ENCODE assay signal across 16 mouse cellular contexts in the genomic region with DNA sequence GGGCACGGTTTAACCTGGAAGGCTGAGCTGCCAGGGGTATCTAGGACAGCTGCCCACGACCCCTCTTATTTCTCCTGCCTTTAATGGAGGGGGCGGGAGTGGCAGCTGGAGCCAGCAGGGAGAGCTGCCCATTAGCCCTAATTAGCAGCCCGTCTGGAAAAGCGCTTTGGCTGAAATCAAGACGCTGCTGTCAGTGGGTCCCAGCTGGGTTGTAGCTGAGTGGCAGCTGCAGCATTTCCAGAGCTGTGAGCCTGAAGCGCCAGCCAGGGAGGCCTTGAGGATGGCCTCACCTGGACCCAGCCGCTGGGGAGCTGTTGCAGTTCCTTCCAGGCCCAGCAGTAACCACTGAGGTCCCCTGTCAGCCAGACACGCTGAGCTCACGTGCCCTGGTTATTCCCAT. TPM values are rescaled to one million over a fixed set of nuclear protein-coding genes. Genes with fewer than 3 reads are reported as not detected.
DNase-seq lines count a peak whose midpoint lies in the region; ATAC-seq and TF ChIP-seq lines count a peak whose summit lies in the region.
"Had no signal": no experiment of that assay in that cellular context is flagged by ENCODE, and none has a peak within 500 bp of the region (broad histone marks: within the 10 kb centered on the region; RNA-seq: fewer than 3 reads in every experiment).

No protein-coding gene starts in this region.

- H3K4me2 ChIP-seq in lung, postnatal 0 days (replicated peaks; ENCODE audit: low read depth, low read length) = no peak overlapping the region
- H3K4me2 ChIP-seq in forebrain, embryonic 16.5 days (ENCODE audit: low read length) = no peak overlapping the region
- H3K4me2 ChIP-seq: liver, embryonic 13.5 days had no signal

- 24% methylated on average over 10 of the region's 10 CpGs for WGBS in lung, postnatal 0 days
- WGBS in forebrain, embryonic 16.5 days = 6% methylated on average over 10 of the region's 10 CpGs
- WGBS in midbrain, embryonic 10.5 days = 34% methylated on average over 10 of the region's 10 CpGs

- H3K4me3 ChIP-seq in lung, postnatal 0 days (ENCODE audit: low read depth, low read length) = no peak overlapping the region
- H3K4me3 ChIP-seq in forebrain, embryonic 16.5 days (replicated peaks; ENCODE audit: low read length) = no peak overlapping the region
- H3K4me3 ChIP-seq in midbrain, embryonic 10.5 days = no peak overlapping the region
- H3K4me3 ChIP-seq: heart, embryonic 10.5 days; liver, embryonic 13.5 days had no signal

- no peak for ATAC-seq in lung, postnatal 0 days
- ATAC-seq in forebrain, embryonic 16.5 days = peak; percentile 70

- no peaks in the 10 kb centered on the region for H3K36me3 ChIP-seq in lung, postnatal 0 days (ENCODE audit: insufficient read depth, low read length)
- no peaks in the 10 kb centered on the region for H3K36me3 ChIP-seq in forebrain, embryonic 16.5 days (ENCODE audit: control insufficient read depth, insufficient read depth)
- no peaks in the 10 kb centered on the region for H3K36me3 ChIP-seq in midbrain, embryonic 10.5 days
- H3K36me3 ChIP-seq: heart, embryonic 10.5 days; liver, embryonic 13.5 days had no signal

- 0 out of 2 replicates have a peak, but pooled peaks cover 9% of the 10 kb centered on the region for H3K27me3 ChIP-seq in lung, postnatal 0 days (replicated peaks; ENCODE audit: insufficient read depth, low read length)
- H3K27me3 ChIP-seq in forebrain, embryonic 16.5 days (replicated peaks; ENCODE audit: control insufficient read depth, insufficient read depth, low read length) = no peaks in the 10 kb centered on the region
- H3K27me3 ChIP-seq in midbrain, embryonic 10.5 days (ENCODE audit: low read depth, poor library complexity, severe bottlenecking) = peaks cover 67% of the 10 kb centered on the region

- H3K9me3 ChIP-seq in lung, postnatal 0 days (ENCODE audit: low read length) = no peaks in the 10 kb centered on the region
- no peaks in the 10 kb centered on the region for H3K9me3 ChIP-seq in forebrain, embryonic 16.5 days (ENCODE audit: control insufficient read depth, low read length)
- no peaks in the 10 kb centered on the region for H3K9me3 ChIP-seq in midbrain, embryonic 10.5 days (replicated peaks)
- H3K9me3 ChIP-seq: heart, embryonic 10.5 days; liver, embryonic 13.5 days had no signal

- peak; percentile 43 for DNase-seq in lung, postnatal 10 days
- no peak for DNase-seq in lung, postnatal 0 days (ENCODE audit: low spot score)
- no peak for DNase-seq in midbrain, embryonic 10.5 days (ENCODE audit: low spot score)
- DNase-seq in retina, embryonic 14.5 days (ENCODE audit: low spot score) = peak; percentile 88
- DNase-seq in gastrocnemius, adult 18-20 months (ENCODE audit: low spot score) = no peak
- no peak for DNase-seq in kidney, adult 8-10 months
- DNase-seq in gastrocnemius, postnatal 4 days (ENCODE audit: low spot score in 2 of 2) = no peak
- DNase-seq: cerebellum, postnatal 36 days; liver, embryonic 13.5 days; lung, postnatal 36 days; thymus, postnatal 25 days had no signal

- TF ChIP-seq EP300 in lung, postnatal 0 days (IDR thresholded peaks at IDR 0.05) = no peak

- no peak overlapping the region for H3K9ac ChIP-seq in lung, postnatal 0 days (replicated peaks; ENCODE audit: low read depth)
- no peak overlapping the region for H3K9ac ChIP-seq in forebrain, embryonic 16.5 days (replicated peaks; ENCODE audit: low read depth, low read length)
- H3K9ac ChIP-seq: liver, embryonic 13.5 days had no signal

- no peak for TF ChIP-seq CTCF in lung, postnatal 0 days (IDR thresholded peaks at IDR 0.05)

- no peaks in the 10 kb centered on the region for H3K4me1 ChIP-seq in lung, postnatal 0 days (ENCODE audit: insufficient read depth, low read depth, low read length)
- H3K4me1 ChIP-seq in forebrain, embryonic 16.5 days (replicated peaks; ENCODE audit: control insufficient read depth, insufficient read depth, low read length) = peaks cover 23% of the 10 kb centered on the region
- peaks cover 58% of the 10 kb centered on the region for H3K4me1 ChIP-seq in midbrain, embryonic 10.5 days
- H3K4me1 ChIP-seq: liver, embryonic 13.5 days had no signal

- H3K27ac ChIP-seq in lung, postnatal 0 days (ENCODE audit: low read length) = no peak overlapping the region
- peak overlapping the region; percentile 48; the same call in 1 of the 2 replicates for H3K27ac ChIP-seq in forebrain, embryonic 16.5 days (ENCODE audit: low read length)
- H3K27ac ChIP-seq in midbrain, embryonic 10.5 days (replicated peaks) = peak overlapping the region; percentile 52; the same call in 1 of the 2 replicates
- H3K27ac ChIP-seq: heart, embryonic 10.5 days; kidney, postnatal 0 days; liver, embryonic 13.5 days had no signal

RNA-seq across cellular contexts. Expression of a gene that starts 5.8 kb away (rescaled TPM):
- not detected in 2 replicates for polyA plus RNA-seq in lung, postnatal 0 days (2015; fragmentation: Nextera tagmentation; extraction: Ambion mirVana)
- not detected in 2 replicates for polyA plus RNA-seq in forebrain, embryonic 16.5 days (2015; fragmentation: Nextera tagmentation; extraction: Ambion mirVana)
- polyA plus RNA-seq in midbrain, embryonic 10.5 days (2016; fragmentation: Nextera tagmentation; extraction: Ambion mirVana) = not detected in 2 replicates
- total RNA-seq in gastrocnemius, adult 18-20 months (2021) = not detected
- not detected for total RNA-seq in gastrocnemius, postnatal 4 days (2021)
- total RNA-seq: ES-E14; hematopoietic stem cell, adult 5-6 weeks had no signal
- polyA plus RNA-seq: heart, embryonic 10.5 days; kidney, postnatal 0 days; liver, embryonic 13.5 days had no signal

RNA-seq across cellular contexts. Expression of a gene that starts 40.9 kb away (rescaled TPM):
- 57.9 and 77.5 TPM in 2 replicates for polyA plus RNA-seq in lung, postnatal 0 days (2015; fragmentation: Nextera tagmentation; extraction: Ambion mirVana)
- polyA plus RNA-seq in forebrain, embryonic 16.5 days (2015; fragmentation: Nextera tagmentation; extraction: Ambion mirVana) = 5.0 and 6.2 TPM in 2 replicates
- polyA plus RNA-seq in midbrain, embryonic 10.5 days (2016; fragmentation: Nextera tagmentation; extraction: Ambion mirVana) = 6.4 and 8.1 TPM in 2 replicates
- under 1 TPM; 0.28 to 0.41 TPM for total RNA-seq in gastrocnemius, adult 18-20 months (2021)
- 1 to 10 TPM; 1.8 to 2.3 TPM for total RNA-seq in gastrocnemius, postnatal 4 days (2021)

Comparison
In these comparisons a context has a peak if more than half of its experiments do, and no peak if none do; other contexts are left out.
1. DNase-seq: peak in lung, postnatal 10 days (single experiment) and retina, embryonic 14.5 days (single experiment); none in lung, postnatal 0 days (single experiment), midbrain, embryonic 10.5 days (single experiment), gastrocnemius, adult 18-20 months (single experiment), kidney, adult 8-10 months (0 of 2) and gastrocnemius, postnatal 4 days (0 of 2).